ENCODE assay signal across 25 mouse cellular contexts in the genomic region with DNA sequence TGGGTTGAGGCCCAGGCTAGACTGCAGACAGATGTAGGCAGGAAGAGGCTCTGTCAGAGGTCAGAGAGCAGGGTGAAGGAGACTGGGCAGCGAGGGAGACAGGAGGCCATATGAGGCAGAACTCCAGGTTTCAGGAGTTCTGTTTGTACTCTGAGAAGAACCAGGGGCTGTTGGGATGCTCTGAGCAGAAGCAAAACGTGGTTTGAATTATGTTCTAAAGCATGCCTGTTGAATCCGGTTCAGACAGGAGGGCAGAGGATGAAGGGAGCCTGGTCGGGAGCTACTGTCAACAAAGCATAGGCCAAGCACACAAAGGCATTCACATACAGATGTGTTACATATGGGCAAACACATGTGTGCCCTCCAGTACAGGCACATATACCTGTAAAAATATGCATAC.
DNase-seq lines count a peak whose midpoint lies in the region; ATAC-seq and TF ChIP-seq lines count a peak whose summit lies in the region.
"Had no signal": no experiment of that assay in that cellular context is flagged by ENCODE, and none has a peak within 500 bp of the region (broad histone marks: within the 10 kb centered on the region; RNA-seq: fewer than 3 reads in every experiment).

No protein-coding gene starts in this region.

- H3K9me3 ChIP-seq in hindbrain, postnatal 0 days (ENCODE audit: low read length): no peaks in the 10 kb centered on the region
- no peaks in the 10 kb centered on the region for H3K9me3 ChIP-seq in hindbrain, embryonic 13.5 days
- no peaks in the 10 kb centered on the region for H3K9me3 ChIP-seq in embryonic facial prominence, embryonic 14.5 days (ENCODE audit: control insufficient read depth, low read length)
- no peaks in the 10 kb centered on the region for H3K9me3 ChIP-seq in limb, embryonic 14.5 days (ENCODE audit: control insufficient read depth, low read length)
- H3K9me3 ChIP-seq: hindbrain, embryonic 15.5 days; intestine, embryonic 15.5 days; liver, embryonic 15.5 days had no signal

- H3K4me2 ChIP-seq in hindbrain, postnatal 0 days (ENCODE audit: low read depth, low read length): no peak overlapping the region
- no peak overlapping the region for H3K4me2 ChIP-seq in hindbrain, embryonic 13.5 days
- H3K4me2 ChIP-seq in embryonic facial prominence, embryonic 14.5 days (ENCODE audit: low read depth, low read length): no peak overlapping the region
- no peak overlapping the region for H3K4me2 ChIP-seq in limb, embryonic 14.5 days (replicated peaks; ENCODE audit: low read depth, low read length, severe bottlenecking)
- H3K4me2 ChIP-seq: heart, embryonic 11.5 days; hindbrain, embryonic 15.5 days; intestine, embryonic 15.5 days; liver, embryonic 15.5 days; lung, embryonic 14.5 days had no signal

- H3K4me1 ChIP-seq in hindbrain, postnatal 0 days (ENCODE audit: insufficient read depth, low read length): peaks cover 6% of the 10 kb centered on the region
- H3K4me1 ChIP-seq in hindbrain, embryonic 13.5 days (replicated peaks): peaks cover 38% of the 10 kb centered on the region
- H3K4me1 ChIP-seq in embryonic facial prominence, embryonic 14.5 days (ENCODE audit: control insufficient read depth, insufficient read depth, low read length): peaks cover 44% of the 10 kb centered on the region
- peaks cover 43% of the 10 kb centered on the region for H3K4me1 ChIP-seq in limb, embryonic 14.5 days (ENCODE audit: control insufficient read depth, insufficient read depth, low read length)
- H3K4me1 ChIP-seq: liver, embryonic 15.5 days had no signal

- no peak overlapping the region for H3K4me3 ChIP-seq in hindbrain, postnatal 0 days (ENCODE audit: low read length)
- H3K4me3 ChIP-seq in hindbrain, embryonic 13.5 days: no peak overlapping the region
- no peak overlapping the region for H3K4me3 ChIP-seq in embryonic facial prominence, embryonic 14.5 days (ENCODE audit: low read depth, low read length)
- no peak overlapping the region for H3K4me3 ChIP-seq in limb, embryonic 14.5 days (replicated peaks; ENCODE audit: low read length)
- H3K4me3 ChIP-seq: hindbrain, embryonic 15.5 days; intestine, embryonic 15.5 days; liver, embryonic 15.5 days had no signal

- peak; percentile 63 for DNase-seq in embryo, embryonic 10.5 days (ENCODE audit: low spot score)
- no peak for DNase-seq in embryo, embryonic 9.5 days (ENCODE audit: extremely low spot score)
- no peak for DNase-seq in hindbrain, postnatal 0 days (ENCODE audit: low spot score)
- DNase-seq in embryonic facial prominence, embryonic 14.5 days (ENCODE audit: low spot score): peak; percentile 69
- DNase-seq in limb, embryonic 14.5 days (ENCODE audit: low spot score): peak; percentile 44
- no peak for DNase-seq in adrenal gland, postnatal 4 days (ENCODE audit: low spot score in 2 of 2)
- DNase-seq in spleen, postnatal 14 days (ENCODE audit: low spot score in 2 of 2): no peak
- DNase-seq: adrenal gland, postnatal 10 days; cerebellum, adult 11 months; gastrocnemius, postnatal 25 days; heart, postnatal 4 days; kidney, adult 2 months; kidney, postnatal 4 days; lung, embryonic 14.5 days; lung, postnatal 14 days; right cerebral cortex, adult 18-20 months had no signal

- TF ChIP-seq CTCF in hindbrain, postnatal 0 days (IDR thresholded peaks at IDR 0.05; ENCODE audit: low read depth): no peak

- H3K27ac ChIP-seq in hindbrain, postnatal 0 days: peak overlapping the region; percentile 21; the same call in 1 of the 2 replicates
- no peak overlapping the region for H3K27ac ChIP-seq in hindbrain, embryonic 13.5 days
- H3K27ac ChIP-seq in embryonic facial prominence, embryonic 14.5 days (replicated peaks; ENCODE audit: low read depth, low read length): 0 out of 2 replicates have a peak overlapping the region, but pooled peaks have one; percentile 19
- H3K27ac ChIP-seq in limb, embryonic 14.5 days (replicated peaks; ENCODE audit: low read depth, low read length): 0 out of 2 replicates have a peak overlapping the region, but pooled peaks have one; percentile 13
- H3K27ac ChIP-seq: hindbrain, embryonic 15.5 days; intestine, embryonic 15.5 days; kidney, postnatal 0 days; liver, embryonic 15.5 days had no signal

- no peak for TF ChIP-seq POLR2A in limb, embryonic 14.5 days (IDR thresholded peaks at IDR 0.05; ENCODE audit: borderline replicate concordance, extremely low read depth, insufficient read depth, insufficient read length)

- H3K36me3 ChIP-seq in hindbrain, postnatal 0 days (ENCODE audit: insufficient read depth, low read length): no peaks in the 10 kb centered on the region
- H3K36me3 ChIP-seq in hindbrain, embryonic 13.5 days: no peaks in the 10 kb centered on the region
- H3K36me3 ChIP-seq in embryonic facial prominence, embryonic 14.5 days (ENCODE audit: control insufficient read depth, insufficient read depth, low read length): no peaks in the 10 kb centered on the region
- H3K36me3 ChIP-seq in limb, embryonic 14.5 days (ENCODE audit: control insufficient read depth, insufficient read depth, low read length): no peaks in the 10 kb centered on the region
- H3K36me3 ChIP-seq: hindbrain, embryonic 15.5 days; intestine, embryonic 15.5 days; liver, embryonic 15.5 days had no signal

- ATAC-seq in hindbrain, postnatal 0 days: peak; percentile 11; the same call in 1 of the 2 replicates
- ATAC-seq in hindbrain, embryonic 13.5 days (ENCODE audit: low FRiP score): no peak
- ATAC-seq in embryonic facial prominence, embryonic 14.5 days (ENCODE audit: low read depth): no peak
- ATAC-seq in limb, embryonic 14.5 days (ENCODE audit: low FRiP score, low read depth): no peak
- ATAC-seq: intestine, embryonic 15.5 days; Patski had no signal

- no peak overlapping the region for H3K9ac ChIP-seq in hindbrain, postnatal 0 days (replicated peaks; ENCODE audit: low read length)
- H3K9ac ChIP-seq in hindbrain, embryonic 13.5 days: no peak overlapping the region
- no peak overlapping the region for H3K9ac ChIP-seq in embryonic facial prominence, embryonic 14.5 days (ENCODE audit: low read depth, low read length)
- no peak overlapping the region for H3K9ac ChIP-seq in limb, embryonic 14.5 days (ENCODE audit: low read depth, low read length, severe bottlenecking)
- H3K9ac ChIP-seq: forebrain, postnatal 0 days; hindbrain, embryonic 15.5 days; intestine, embryonic 15.5 days; liver, embryonic 15.5 days; lung, embryonic 14.5 days had no signal

- H3K27me3 ChIP-seq in hindbrain, postnatal 0 days (ENCODE audit: insufficient read depth, low read length): no peaks in the 10 kb centered on the region
- H3K27me3 ChIP-seq in hindbrain, embryonic 13.5 days: peaks cover 11% of the 10 kb centered on the region
- no peaks in the 10 kb centered on the region for H3K27me3 ChIP-seq in embryonic facial prominence, embryonic 14.5 days (replicated peaks; ENCODE audit: control insufficient read depth, insufficient read depth, low read length)
- no peaks in the 10 kb centered on the region for H3K27me3 ChIP-seq in limb, embryonic 14.5 days (ENCODE audit: control insufficient read depth, insufficient read depth, low read length)
- H3K27me3 ChIP-seq: CH12.LX; hindbrain, embryonic 15.5 days; intestine, embryonic 15.5 days; liver, embryonic 15.5 days; Patski had no signal

- WGBS in hindbrain, postnatal 0 days: 56% methylated on average over 4 of the region's 4 CpGs
- WGBS in hindbrain, embryonic 13.5 days: 72% methylated on average over 4 of the region's 4 CpGs
- WGBS in embryonic facial prominence, embryonic 14.5 days: 40% methylated on average over 4 of the region's 4 CpGs
- whole genome bisulfite sequencing in limb, embryonic 14.5 days: 33% methylated on average over 4 of the region's 4 CpGs

Comparison
In these comparisons a context has a peak if more than half of its experiments do, and no peak if none do; other contexts are left out.
1. DNase-seq: peak in embryo, embryonic 10.5 days (single experiment), embryonic facial prominence, embryonic 14.5 days (single experiment) and limb, embryonic 14.5 days (single experiment); none in embryo, embryonic 9.5 days (single experiment), hindbrain, postnatal 0 days (single experiment), adrenal gland, postnatal 4 days (0 of 2) and spleen, postnatal 14 days (0 of 2).